Mouse (Mus musculus) hindbrain, postnatal 0 days (tissue): ENCODE results near the gene Mfsd4b1. TPM values are rescaled to one million over a fixed set of nuclear protein-coding genes. Genes with fewer than 3 reads are reported as not detected.

Experiments
- ATAC-seq: fragments of 200-750 bp; cut with Nextera tagmentation; 2 replicates; pipeline ENCODE4 v1.8.0; 2017; ENCODE audit warnings: mild to moderate bottlenecking, moderate TSS enrichment, moderate library complexity
- DNase-seq: peaks from one replicate; pipeline ENCODE4 v3.0.0-alpha.2; 2015; ENCODE audit warnings: low spot score
- H3K27ac ChIP-seq: fragments of 300-500 bp; sonication (generic); 2 replicates; pipeline ENCODE4 v1.5.1; 2014; ENCODE audit warnings: mild to moderate bottlenecking
- H3K27me3 ChIP-seq: fragments of 300-500 bp; sonication (generic); 2 replicates; pipeline ENCODE4 v1.6.1; 2014; ENCODE audit warnings: low read length, mixed read lengths; ENCODE audit not compliant: insufficient read depth
- H3K36me3 ChIP-seq: fragments of 300-500 bp; sonication (generic); 2 replicates; pipeline ENCODE4 v1.6.1; 2014; ENCODE audit warnings: low read length, mixed read lengths; ENCODE audit not compliant: insufficient read depth
- H3K4me1 ChIP-seq: fragments of 300-500 bp; sonication (generic); 2 replicates; pipeline ENCODE4 v1.6.1; 2014; ENCODE audit warnings: antibody characterized with exemption, low read length, mixed read lengths; ENCODE audit not compliant: insufficient read depth
- H3K4me2 ChIP-seq: fragments of 300-500 bp; sonication (generic); 2 replicates; pipeline ENCODE4 v1.6.1; 2014; ENCODE audit warnings: low read depth, mild to moderate bottlenecking, low read length, moderate library complexity, mixed read lengths
- H3K4me3 ChIP-seq: fragments of 300-500 bp; sonication (generic); 2 replicates; pipeline ENCODE4 v1.5.1; 2014; ENCODE audit warnings: low read length
- H3K9ac ChIP-seq: fragments of 300-500 bp; sonication (generic); replicated peaks from 2 replicates; pipeline ENCODE4 v1.6.1; 2014; ENCODE audit warnings: mild to moderate bottlenecking, low read length, moderate library complexity, mixed read lengths
- H3K9me3 ChIP-seq: fragments of 300-500 bp; sonication (generic); 2 replicates; pipeline ENCODE4 v1.6.1; 2016; ENCODE audit warnings: low read length, mixed read lengths
- CTCF ChIP-seq: IDR thresholded peaks from 2 replicates; pipeline ENCODE4 v1.5.1; 2016; ENCODE audit warnings: antibody characterized with exemption, control low read depth, low read depth
- WGBS: fragments of 180-500 bp; shearing (Covaris S2); extraction: QIAGEN DNeasy Blood & Tissue Kit; methylation state at CpG from one replicate; pipeline ENCODE4 v1.1.7; 2014; 5-methylcytosine and 5-hydroxymethylcytosine counted together
- polyA plus RNA-seq: library from polyadenylated mRNA; unstranded; fragments of >200 nt; fragmentation: Nextera tagmentation; extraction: Ambion mirVana; gene quantifications from 2 replicates; pipeline ENCODE4 v1.2.1, GENCODE M21; 2015
- total RNA-seq: library from RNA; depleted of rRNA; stranded (reverse); fragments of >200 nt; gene quantifications from 2 replicates; pipeline ENCODE4 v1.2.3, GENCODE M21; 2014

The Mfsd4b1 gene
- total and polyA plus RNA-seq, 2 experiments from 2014 or later = 0.33 to 0.73 TPM

DNA sequence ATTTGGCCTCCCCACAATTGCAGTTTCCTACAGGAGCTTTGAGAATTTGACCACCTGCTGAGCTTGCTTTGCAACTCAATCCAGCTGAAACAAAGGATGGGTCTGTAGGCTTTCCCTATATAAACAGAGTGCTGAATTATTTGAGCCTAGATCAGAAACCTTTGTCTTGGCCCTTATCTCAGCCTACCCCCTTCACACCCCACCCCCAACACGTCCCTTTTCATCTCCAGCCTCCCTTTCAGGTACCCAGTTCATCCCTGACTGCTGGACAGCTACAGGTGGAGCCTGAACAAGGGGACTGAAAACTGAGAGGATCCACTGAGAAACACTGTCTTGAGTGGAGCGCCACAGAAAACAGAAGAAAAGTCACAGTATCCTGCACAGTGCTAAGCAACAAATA, 49.3 kb downstream of the Mfsd4b1 start:
- Histone ChIP-seq H3K9ac (no peak overlapping the region), H3K36me3 (no peaks in the 10 kb centered on the region), H3K27ac (no peak overlapping the region), H3K4me3 (no peak overlapping the region), H3K4me1 (no peaks in the 10 kb centered on the region), H3K27me3 (no peaks in the 10 kb centered on the region), H3K9me3 (peaks cover 5% of the 10 kb centered on the region; the same call in 1 of the 2 replicates), H3K4me2 (no peak overlapping the region)
- TF ChIP-seq CTCF = no peak
- WGBS = 42% methylated on average over 2 of the region's 2 CpGs
- DNase-seq (no peak), ATAC-seq (no peak)

DNA sequence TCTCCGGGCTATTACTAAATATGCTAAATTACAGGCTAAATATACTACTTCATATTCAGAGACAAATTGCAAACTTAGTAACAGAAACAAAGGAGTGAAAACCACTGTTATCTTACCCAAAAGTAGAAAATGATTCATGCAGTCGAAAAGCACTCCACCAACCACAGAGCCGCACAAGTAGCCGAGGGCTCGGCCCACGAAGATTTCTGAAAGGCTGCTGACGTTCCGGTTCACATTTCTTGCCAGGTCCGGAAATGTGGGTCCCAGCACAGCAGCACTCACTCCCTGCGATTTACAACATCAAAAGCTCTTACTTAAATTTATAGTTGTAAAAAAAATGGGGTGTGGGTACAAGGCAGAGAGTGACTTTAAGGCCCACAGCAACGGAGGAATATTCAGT, 50.1 kb downstream of the Mfsd4b1 start:
- no peaks in the 10 kb centered on the region for H3K36me3 ChIP-seq
- no peaks in the 10 kb centered on the region for H3K27me3 ChIP-seq
- H3K9ac ChIP-seq = no peak overlapping the region
- H3K4me3 ChIP-seq = no peak overlapping the region
- DNase-seq = no peak
- H3K4me2 ChIP-seq = no peak overlapping the region
- no peak for ATAC-seq
- WGBS = 57% methylated on average over 11 of the region's 11 CpGs
- no peak for TF ChIP-seq CTCF
- H3K4me1 ChIP-seq = no peaks in the 10 kb centered on the region
- H3K9me3 ChIP-seq = peaks cover 5% of the 10 kb centered on the region; the same call in 1 of the 2 replicates
- H3K27ac ChIP-seq = no peak overlapping the region

DNA sequence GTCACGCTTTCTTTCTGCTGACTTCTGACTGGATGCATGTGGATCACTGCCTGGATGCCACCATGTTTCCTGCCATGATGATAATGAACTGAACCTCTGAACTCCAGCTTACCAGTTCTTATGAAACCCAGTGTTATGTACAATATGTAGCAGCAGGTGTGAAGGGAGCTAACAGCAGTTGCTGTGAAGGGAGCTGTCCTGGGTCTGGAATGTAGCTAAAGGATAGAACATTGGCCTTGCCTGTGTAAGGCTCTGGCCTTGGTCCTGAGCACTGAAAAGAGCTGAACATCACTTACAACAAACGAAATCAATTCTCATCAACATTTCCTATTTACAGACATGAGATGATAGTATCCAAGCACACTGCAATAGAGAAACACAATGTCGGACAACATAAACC, 57.6 kb downstream of the Mfsd4b1 start:
- H3K27ac ChIP-seq = no peak overlapping the region
- no peak overlapping the region for H3K4me3 ChIP-seq
- no peaks in the 10 kb centered on the region for H3K36me3 ChIP-seq
- H3K4me1 ChIP-seq = no peaks in the 10 kb centered on the region
- H3K9ac ChIP-seq = no peak overlapping the region
- H3K9me3 ChIP-seq = no peaks in the 10 kb centered on the region
- no peak for ATAC-seq
- WGBS = 89% methylated on average over 3 of the region's 3 CpGs
- no peaks in the 10 kb centered on the region for H3K27me3 ChIP-seq
- DNase-seq = no peak
- no peak for TF ChIP-seq CTCF
- H3K4me2 ChIP-seq = no peak overlapping the region

DNA sequence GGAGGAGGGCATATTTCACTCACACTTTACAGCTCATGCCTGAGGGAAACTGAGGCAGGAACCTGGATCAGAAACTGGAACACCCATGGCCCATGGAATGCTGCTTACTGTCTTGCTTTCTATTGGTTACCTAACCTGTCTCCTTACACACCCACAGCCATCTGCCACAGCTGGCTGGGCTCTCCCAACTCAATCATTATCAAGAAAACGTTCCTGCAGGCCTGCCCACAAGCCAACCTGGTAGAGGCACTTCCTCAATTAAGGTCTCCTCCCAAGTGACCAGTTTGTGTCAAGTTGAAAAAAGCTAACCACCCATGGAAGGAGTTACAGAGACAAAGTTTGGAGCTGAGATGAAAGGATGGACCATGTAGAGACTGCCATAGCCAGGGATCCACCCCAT, 63.2 kb downstream of the Mfsd4b1 start:
- no peaks in the 10 kb centered on the region for H3K9me3 ChIP-seq
- TF ChIP-seq CTCF = no peak
- DNase-seq = no peak
- no peaks in the 10 kb centered on the region for H3K27me3 ChIP-seq
- no peak overlapping the region for H3K9ac ChIP-seq
- H3K4me1 ChIP-seq = no peaks in the 10 kb centered on the region
- H3K36me3 ChIP-seq = no peaks in the 10 kb centered on the region
- no peak overlapping the region for H3K27ac ChIP-seq
- no peak overlapping the region for H3K4me2 ChIP-seq
- no peak overlapping the region for H3K4me3 ChIP-seq
- WGBS = 65% methylated on average over 1 of the region's 1 CpGs
- ATAC-seq = no peak

DNA sequence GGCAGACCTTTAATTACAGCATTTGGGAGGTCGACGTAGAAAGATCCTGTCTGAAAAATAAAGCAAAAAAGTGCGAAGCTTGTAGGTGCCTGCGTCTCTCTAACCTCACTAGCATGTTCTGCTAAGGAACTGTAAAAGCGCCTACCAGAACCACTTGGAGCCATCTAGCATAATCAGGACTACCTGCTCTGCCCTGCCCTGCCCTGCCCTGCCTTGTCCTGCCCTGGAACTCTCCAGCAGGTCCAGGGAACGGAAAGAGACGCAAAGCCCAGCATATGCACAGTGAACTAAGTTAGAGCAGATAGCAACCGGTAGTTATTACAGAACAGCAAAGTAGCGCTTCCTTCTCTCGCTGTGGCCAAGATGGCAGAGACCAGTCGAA, 64.6 kb downstream of the Mfsd4b1 start:
- 44% methylated on average over 11 of the region's 11 CpGs for WGBS
- Histone ChIP-seq H3K4me2 (peak overlapping the region; percentile 76), H3K9me3 (no peaks in the 10 kb centered on the region), H3K27me3 (no peaks in the 10 kb centered on the region), H3K9ac (no peak overlapping the region), H3K4me3 (peak overlapping the region; percentile 42), H3K36me3 (no peaks in the 10 kb centered on the region), H3K27ac (no peak overlapping the region), H3K4me1 (no peaks in the 10 kb centered on the region)
- DNase-seq (no peak), ATAC-seq (peak; percentile 61)
- TF ChIP-seq CTCF = no peak

DNA sequence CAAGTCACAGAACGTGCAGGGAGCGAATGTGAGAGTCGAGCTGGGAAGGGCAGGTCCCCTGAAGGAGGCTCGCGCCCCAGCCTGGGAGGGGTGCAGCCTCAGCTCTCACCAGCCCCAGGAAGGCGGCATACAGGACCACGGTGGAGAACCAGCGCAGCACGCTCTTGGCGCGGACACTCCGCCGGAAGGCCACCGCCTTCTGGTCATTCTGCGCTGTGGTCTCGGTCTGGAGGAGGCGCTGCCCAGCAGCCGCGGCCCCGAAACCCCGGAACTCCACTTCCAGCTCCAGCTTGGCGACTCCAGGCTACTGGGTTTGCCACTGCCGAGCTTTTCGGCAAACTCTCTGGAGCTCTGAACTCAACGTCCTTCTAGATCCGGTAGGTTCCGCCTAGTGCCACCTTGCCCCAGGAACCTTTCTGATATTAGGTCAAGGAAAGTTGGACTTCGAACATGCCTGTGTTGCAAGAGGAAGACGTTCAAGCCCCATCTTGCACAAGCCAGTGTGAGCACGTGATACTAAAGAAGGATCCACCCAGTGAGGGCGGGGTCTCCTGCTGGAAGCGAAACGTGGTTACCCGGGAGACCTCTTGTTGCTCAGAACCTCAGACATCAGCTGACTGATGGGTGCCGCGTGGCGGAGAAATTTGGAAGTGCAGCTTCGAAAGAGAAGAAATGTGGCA, 65.2 kb downstream of the Mfsd4b1 start, which contains the start of gene Mfsd4b3:
Mfsd4b3 (minus strand) TSS at position 393 of the 680 bp plus-strand sequence.
- DNase-seq = peak; percentile 96
- Histone ChIP-seq H3K9ac (peak within 1 kb of the TSS; percentile 48), H3K27me3 (no peaks in the 10 kb centered on the region), H3K27ac (peak within 1 kb of the TSS; percentile 72; the same call in 1 of the 2 replicates), H3K36me3 (no peaks in the 10 kb centered on the region), H3K4me2 (peak within 1 kb of the TSS; percentile 76), H3K4me3 (peak within 1 kb of the TSS; percentile 42), H3K4me1 (no peaks in the 10 kb centered on the region), H3K9me3 (no peaks in the 10 kb centered on the region)
- WGBS = under 1% methylated on average over 38 of the region's 38 CpGs
- ATAC-seq = peak; percentile 99
- TF ChIP-seq CTCF = peak; percentile 88

DNA sequence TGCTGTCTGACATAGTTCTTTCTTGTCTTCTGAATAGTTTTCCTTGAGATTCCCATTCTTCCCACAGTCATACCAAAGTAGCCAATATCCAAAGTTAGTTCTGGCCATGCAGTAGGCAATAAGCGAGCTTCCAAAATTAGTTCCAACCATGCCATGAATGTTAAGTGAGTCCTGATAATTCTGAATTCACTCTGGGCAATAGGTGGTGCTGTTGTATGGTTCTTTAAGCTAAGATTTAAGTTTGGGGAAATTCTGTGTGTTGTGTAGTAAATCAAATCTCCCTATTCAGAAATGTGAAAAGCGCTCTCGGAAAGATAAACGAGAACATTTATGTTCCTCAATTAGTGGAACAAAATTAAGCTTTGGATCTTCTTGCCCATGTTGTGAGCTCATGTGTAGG, 66.8 kb downstream of the Mfsd4b1 start:
- no peaks in the 10 kb centered on the region for H3K9me3 ChIP-seq
- no peaks in the 10 kb centered on the region for H3K27me3 ChIP-seq
- H3K4me1 ChIP-seq = no peaks in the 10 kb centered on the region
- DNase-seq = peak; percentile 67
- H3K4me3 ChIP-seq = no peak overlapping the region
- TF ChIP-seq CTCF = peak; percentile 62
- 56% methylated on average over 4 of the region's 4 CpGs for WGBS
- H3K36me3 ChIP-seq = no peaks in the 10 kb centered on the region
- H3K9ac ChIP-seq = no peak overlapping the region
- no peak overlapping the region for H3K27ac ChIP-seq
- ATAC-seq = no peak
- no peak overlapping the region for H3K4me2 ChIP-seq
